Mouse (Mus musculus) urinary bladder, postnatal 36 days (tissue): ENCODE data around the gene Pde10a.

Experiments used
- DNase-seq, 2 experiments: peaks; one replicate each; pipeline ENCODE4 v3.0.0; 2022; ENCODE audit warnings: low spot score in 2 of 2, mixed read lengths in 1 of 2

Pde10a gene

DNA sequence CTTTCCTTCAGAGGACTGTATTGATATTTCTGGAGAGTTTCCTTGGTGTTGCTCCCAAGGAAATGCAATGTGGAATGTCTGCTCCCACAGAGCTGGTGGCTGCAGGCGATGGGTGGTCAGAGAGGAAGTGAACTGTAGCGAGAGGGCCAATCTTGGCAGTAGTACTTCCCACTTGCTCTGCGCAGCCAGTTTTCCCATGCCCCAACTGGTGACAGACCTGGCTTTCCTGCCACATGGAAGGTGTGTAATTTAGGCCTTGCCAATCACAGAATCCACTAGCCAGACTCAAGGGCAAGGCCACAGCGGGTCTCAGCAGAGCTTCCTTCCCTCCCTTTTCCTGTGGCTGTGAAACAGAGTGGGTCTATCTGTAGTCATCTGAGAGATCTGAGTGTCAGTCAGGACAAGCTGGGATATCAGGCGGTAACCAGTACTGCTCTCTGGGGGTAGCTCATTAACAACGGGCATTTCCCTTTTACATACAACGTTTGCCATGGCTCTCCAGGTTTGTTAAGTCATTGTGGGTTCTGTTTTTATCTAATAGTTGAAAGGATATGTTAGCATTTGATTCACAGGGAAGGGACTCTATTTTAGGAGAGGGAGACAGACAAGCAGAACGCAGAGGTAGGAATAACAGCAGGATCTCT is 316.8 kb downstream of the Pde10a start:
- DNase-seq = no peak

DNA sequence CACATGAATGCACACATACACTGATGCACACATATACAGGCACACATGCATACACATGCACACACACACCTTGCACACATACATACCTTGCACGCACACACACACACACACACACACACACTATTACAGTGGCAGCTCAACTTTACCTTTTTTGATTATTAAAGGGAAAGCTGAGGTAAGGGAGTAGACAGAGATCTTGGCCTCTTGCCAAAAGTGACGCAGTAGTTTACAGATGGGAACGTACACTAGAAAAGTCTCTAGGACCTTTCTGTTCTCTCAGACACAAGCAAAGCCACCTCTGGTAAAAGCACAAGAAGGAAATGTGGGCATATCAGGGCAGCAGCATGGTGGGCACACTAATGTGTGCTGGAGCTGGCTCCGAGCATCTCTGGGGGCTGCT is 317.5 kb downstream of the Pde10a start:
- DNase-seq = no peak

DNA sequence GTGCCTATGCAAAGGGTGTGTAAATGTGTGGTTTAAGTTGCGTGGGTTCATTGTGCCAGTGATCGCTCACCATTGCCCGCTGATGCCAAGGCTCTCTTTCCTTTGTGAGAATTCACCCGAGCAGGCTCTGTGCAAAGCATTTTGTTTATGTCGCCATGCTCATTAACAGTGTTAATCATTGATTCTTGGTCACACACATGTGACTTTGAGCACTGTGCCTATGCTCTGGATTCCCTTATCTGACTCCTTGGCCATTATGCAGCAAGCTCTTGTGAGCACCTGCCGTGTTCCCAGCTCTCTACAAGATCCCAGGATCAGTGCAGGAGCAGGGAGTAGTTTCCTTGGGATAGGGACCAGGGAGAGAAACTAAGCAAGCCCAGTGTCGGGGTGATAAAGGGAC is 318.8 kb downstream of the Pde10a start:
- DNase-seq = no peak

DNA sequence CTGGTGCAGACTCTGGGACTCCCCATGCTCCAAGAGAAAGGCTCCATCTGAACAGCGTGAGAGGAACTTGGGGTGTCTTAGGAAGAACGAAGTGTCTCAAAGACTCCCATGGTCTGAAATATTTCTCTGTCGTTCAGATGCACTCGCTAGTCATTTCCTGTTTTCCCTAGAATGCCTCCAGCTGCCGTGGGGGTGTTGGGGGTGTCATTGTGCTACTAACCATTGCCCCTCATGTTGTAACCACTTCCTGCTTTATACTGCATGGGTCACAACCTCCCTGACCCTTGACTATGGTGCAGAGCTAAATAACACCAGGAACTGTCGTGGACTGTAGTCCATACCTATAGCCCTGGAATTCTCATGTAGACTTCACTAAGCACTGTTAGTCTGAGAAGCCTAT is 321.3 kb downstream of the Pde10a start:
- DNase-seq = no peak

DNA sequence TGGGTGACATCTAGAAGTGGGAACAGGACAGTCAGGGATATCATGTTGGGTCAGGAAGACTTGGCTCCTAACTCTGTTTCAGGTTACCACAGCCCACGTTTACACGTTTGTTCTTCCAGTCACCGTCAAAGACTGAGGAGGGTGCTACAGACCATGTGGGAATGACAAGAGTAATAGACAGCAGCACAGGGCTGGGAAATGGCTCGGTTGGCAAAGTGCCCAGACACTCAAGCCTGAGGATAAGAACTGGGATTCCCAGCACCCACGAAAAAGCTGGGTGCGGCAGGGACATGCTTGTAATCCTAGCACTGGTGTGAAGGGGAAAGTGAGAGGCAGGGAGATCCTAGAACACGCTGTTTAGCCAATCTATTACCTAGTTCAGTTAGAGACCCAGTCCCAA is 322.4 kb downstream of the Pde10a start:
- no peak for DNase-seq

DNA sequence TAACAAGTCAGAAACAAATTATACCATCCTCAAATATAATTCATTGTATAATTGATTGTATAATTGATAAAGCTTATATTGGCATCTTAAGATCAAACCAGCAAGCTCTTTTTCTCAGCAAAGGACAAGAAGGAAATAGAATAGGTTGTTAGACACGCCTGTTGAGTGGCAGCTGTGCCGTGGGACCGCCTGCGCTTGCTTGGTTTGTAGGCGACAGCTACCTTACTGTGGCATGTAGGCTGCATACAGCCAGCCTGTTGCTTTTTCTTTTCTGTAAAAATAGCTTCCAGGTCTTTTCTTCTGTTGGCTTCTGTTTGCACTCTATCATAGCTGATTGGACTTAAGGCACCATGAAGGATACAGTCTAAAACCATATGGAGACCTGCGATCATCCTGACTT is 326.7 kb downstream of the Pde10a start:
- no peak for DNase-seq

DNA sequence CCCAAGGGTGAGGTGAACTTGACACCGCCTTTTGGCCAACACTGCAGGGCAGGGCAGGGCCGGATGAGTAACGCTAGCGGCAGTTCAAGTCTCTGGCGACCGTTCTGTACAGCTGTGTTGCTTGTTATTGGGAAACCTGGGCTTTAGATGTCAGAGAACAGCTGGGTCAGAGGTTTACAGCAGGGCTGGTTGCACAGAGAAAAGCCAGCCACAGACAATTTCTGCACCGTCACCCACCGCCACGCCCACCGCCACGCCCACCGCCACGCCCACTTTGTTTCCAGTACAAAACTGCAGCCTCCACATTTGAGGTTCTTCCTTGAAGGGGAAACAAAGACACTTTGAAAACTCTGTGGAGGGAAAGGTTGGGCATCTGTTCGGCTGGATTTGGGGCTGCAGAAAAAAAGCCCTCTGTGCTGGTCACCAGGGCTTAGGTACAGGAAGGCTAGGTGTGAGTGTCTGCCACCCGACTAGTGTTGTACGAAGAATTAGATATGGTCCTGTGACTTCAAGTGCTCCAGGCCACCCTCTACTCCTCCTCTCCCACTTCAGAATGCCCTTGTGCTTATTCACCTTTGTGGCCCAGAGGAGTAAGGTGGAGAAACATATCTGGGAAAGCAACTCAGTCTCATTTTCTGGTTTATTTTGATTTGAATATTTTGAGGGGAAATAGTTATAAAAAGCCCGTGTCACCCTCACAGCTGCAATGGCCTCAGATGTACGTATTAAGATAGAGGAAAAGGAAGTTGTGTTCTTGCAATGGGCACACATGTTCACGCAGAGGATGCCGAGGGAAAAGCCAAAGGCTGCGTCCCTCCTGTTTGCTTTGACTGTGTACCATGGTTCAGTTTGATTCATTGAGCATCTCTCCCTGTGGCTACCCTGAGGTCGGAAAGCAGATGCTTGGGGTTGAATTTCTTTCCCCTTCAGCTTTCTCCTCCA is 331.5 kb downstream of the Pde10a start:
- peak; percentile 52 to 76 for DNase-seq

DNA sequence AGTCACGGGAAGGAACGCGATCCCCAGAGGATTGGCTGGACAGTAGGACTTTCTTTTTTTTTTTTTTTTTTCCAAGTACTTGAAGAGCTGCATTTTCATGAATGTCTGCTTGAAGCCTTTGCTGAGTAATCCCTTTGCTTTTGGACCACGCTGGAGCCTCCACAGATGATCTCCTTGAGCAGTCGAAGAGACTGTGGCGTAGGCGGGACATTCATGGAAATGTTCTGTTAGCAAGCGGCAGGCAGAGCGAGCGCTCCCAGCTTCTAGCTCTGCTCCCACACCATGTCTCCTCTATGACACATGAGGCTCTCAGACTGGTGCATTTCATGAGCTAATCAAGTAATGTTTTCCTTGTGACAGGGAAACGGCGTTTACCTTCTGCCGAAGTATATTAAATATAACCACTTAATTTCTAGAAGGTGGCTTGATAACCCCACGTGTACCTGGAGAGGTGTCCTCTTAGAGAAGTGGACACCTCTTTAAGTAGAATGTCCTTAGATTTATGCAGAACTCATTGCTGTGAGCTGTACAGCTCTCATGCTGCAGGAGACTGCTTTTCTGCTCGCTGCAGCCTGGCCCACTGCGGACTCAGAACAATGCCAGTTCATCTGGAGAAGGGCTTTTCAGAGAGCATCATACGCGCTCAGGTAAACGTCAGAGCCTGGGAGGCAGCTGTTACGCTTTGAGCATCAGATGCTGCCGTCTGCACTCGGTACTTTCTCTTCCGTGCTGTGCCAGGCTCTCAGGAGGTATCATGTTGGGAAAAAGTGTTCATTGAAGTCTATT is 333.7 kb downstream of the Pde10a start:
- DNase-seq = no peak

DNA sequence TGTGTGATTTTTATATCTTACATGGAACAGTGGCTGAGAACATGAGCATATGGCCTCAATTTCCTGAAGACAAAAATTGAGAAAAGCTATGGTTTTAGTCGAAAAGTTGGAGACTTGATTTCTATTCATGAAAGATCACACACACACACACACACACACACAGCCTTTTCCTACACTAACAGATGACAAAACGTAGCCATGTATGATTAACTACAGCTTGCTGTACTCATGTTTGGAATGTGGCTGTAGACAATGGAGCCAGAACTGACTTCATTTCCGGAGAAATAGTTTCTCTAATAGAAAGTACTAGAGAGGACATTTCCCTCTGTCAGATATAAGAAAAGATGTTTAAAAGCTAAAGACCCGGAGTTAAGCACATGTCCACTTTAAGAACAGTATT is 334.3 kb downstream of the Pde10a start:
- DNase-seq = no peak

DNA sequence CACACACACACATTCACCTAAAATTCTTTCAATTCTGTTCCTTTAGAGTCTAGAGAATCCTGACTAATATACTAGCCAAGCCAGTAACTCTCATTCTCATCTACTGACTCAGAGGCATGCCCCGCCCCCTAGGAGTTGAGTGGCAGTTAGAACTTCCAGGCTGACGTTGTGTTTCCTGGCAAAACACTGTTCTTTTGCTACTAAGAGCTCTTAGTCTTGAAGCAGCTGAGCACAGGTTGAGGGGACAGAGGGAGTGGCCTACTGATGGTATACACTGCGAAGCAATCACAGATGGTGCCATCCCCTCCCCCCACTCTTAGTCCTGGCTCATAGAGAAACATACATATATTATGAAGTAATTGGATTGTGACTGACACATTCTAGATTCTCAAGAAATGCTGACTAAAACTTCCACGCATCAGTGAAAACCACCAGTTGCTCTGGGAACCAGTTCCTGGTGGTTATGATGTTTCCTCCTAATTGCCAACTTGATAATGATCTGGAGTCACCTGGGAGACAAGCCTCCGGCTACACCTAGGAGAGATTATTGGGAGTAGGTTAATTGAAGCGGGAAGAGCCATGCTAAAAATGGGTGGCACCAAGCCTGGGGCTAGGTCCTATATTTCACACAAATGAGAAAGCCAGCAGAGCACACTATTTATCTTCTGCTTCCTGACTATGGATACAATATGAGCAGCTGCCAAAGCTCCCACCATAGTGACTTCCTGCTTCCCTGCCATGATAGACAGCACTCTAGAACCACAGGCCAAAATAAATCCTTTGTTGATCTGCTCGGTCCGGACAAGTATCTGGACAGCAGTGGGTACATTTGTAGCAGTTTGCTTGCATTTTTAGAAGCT is 339.7 kb downstream of the Pde10a start:
- peak; percentile 16 to 26 for DNase-seq

DNA sequence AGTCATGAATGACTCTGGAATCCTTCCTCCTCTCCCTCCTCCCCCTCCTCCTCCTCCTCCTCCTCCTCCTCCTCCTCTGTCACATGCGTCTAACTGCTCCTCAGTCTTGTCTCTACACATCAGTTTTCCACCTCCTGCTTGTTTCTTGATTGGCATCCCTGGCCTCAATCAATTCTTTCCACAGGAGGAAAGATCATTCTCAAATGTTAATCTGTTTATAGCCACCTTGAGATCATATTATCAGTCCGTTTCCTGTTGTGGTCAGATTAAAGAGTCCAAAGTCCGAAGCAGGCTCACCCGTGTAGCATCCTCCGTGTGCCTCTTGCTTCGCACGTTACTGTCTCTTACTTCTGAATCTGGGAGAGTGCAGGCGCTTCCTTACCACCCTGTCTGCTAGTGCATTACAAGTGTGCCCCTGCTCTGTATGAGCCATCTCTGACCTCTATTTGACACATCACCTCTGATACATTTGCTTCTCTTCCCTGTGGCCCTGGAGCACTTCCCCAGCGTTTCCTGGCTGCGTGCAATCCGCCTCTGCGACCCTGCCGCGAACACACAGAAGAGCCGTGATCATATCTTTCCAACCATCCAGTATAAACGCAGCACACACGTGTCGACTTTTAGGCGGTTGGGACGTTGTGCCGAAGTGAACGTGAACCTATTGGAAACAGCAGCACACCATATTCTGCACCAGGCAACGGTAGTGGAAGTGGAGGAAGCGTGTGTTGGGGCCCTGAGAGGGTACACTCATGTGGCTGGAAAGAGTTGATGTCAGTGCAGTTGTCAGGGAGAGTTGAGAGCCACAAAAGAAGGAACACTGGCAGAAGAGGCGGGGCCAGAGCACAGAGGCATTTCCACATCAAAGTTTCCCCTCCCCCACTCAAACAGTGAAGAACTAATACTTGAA is 342.4 kb downstream of the Pde10a start:
- no peak for DNase-seq

DNA sequence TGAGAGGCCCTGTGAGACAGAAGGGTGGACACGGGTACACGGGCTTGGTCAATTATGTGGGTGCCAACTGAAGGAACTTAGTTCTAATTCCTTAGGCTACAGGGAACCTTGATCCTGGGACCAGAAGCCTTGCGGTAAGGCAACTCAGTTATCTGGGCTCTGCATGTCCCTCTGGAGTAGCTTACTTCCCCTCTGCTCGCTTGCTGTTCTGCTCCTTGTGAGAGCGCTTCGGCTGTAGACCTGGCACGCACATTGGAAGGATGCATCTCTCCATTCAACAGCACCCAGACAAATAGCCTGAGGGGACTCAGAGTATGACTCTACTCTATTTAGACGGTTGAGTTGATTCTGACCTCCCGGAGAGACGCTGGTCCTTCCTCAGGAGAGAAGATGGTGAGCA is 344.1 kb downstream of the Pde10a start:
- no peak for DNase-seq

DNA sequence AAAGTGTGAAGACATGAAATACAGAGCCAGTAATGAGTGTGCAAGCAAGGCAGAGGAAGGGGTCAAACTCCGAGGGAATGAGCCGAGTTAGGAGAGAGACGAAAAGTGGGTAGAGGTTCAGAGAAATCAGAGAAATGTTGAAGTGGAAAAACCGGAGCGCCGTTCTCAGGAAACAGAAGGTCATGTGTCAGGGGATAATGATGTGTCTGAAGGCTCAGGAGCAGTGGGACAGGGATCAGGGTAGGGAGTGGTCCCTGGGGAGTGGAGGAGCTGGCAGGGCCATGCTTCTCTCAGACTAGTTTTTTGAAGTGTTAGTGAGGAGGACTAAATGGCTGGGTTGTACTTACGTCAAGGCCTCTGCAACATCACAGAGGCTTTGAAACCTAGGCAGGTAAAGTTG is 345.7 kb downstream of the Pde10a start:
- no peak for DNase-seq

DNA sequence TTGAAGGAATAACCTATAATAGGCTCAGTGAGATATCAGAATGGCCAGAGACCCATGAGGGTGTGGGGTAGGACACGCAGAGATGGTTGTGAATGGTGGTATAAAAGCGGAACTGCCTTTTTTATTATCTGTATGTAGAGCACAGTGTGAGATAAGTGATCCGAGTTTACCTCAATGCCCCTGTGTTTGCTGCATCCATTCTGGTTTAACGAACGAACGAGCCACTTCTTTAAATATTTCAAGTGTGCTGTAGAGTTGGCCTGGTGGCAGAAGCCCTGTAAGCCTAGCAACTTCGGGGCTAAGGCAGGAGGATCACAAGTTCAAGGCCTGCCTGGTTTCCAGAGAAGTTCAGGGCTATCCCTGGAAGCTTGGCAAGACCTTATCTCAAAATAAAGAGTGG is 346.2 kb downstream of the Pde10a start:
- DNase-seq = no peak

DNA sequence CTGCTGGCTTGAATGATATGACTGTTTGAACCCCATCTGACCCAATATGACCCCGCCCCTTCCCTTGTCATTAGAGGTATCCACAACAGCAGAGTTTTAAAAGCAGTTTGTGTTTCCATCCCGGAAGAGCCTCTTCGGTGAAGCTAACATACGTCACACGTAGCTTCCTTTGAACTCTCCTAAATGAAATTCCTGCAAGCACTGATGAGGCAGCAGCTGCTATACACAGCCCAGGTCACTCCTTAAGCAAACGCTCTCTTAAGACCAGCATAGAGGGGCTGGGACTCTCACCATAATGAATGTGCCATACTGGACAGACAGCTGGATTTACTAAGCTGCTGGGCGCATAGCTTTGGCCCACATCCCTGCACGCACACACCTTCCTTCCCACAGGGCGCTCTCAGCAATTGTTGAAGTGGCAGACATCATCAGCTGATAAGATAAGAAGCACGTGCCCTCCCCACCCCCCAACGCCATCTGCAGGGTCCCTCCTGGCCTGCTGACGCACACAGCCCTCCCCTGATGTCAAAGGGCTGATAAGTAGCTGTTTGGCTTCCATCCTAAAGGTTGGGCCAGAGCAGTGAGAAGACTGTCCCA is 346.9 kb downstream of the Pde10a start:
- DNase-seq = no peak

DNA sequence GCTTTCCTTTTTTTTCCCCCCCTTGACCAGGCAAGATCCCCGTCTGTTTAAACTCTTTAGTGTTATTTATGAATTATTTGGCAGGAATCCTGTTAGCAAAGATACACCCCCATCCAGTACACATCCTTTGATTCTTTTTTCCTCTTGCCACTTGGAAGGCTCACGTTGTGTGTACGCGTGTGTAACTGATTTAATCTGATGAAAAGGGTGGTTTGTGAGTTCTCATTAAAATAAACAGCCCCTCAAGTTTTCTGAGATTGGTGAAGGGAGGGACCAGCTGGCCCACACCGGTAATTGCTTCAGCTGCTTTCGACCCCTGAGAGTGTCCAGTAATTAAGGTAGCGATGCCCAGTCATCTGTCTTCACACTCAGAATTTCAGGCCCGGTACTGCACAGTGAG is 347.4 kb downstream of the Pde10a start:
- no peak for DNase-seq

DNA sequence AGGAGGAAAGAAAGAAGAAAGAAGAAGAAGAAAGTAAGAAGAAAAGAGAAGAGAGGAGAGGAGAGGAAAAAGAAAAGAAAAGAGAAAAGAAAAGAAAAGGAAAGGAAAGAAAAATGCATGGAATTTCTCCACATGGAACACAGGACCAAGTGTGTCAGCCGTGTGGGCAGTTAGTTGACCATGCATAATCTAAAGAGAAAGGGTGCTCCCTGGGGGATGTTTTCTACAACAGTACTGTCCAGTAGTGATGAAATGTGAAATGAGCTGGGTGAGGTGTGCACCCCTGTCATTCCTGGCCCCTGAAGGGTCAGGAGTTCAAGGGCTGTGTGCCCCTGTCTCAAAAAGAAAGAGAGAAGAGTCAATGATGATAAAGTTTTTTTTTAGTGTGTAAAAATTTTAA is 352.9 kb downstream of the Pde10a start:
- no peak for DNase-seq

DNA sequence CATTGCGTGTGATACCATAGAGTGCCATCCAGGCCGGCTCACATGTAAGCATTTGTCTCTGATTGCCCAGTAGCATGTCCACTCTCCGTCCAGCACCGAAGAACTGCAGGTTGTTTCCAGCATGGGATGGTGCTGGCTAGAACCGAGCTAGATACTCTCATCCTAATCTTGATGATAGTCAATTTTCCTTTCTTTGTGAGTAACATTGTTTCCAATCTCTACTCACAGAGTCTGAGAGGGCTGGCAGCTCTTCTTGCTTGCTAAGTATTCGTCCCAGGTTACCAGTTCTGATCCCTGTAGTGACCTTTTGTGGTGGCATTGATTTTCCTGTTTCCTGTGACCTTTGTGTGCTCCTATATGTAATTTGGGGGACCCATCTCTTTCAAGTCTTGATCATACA is 356.5 kb downstream of the Pde10a start:
- DNase-seq = no peak

DNA sequence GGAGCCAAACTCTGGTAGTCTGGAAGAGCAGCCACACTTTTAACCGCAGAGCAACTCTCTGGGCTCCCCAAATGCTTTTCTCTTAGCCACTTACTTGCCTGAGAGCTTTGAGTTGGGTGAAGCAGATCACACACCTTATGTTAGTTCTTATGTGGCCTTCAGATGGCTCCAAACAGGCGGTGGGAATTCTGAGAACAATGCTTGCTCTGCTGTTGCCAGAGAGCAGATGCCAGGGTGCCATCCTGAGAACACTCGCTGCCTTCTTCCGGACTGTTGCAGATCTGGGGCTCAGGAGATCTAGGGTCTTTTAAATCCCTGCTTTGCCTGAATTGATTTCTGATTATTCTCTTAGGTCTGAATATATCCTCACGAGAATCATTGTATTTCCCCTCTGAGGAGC is 359.5 kb downstream of the Pde10a start:
- DNase-seq = no peak

DNA sequence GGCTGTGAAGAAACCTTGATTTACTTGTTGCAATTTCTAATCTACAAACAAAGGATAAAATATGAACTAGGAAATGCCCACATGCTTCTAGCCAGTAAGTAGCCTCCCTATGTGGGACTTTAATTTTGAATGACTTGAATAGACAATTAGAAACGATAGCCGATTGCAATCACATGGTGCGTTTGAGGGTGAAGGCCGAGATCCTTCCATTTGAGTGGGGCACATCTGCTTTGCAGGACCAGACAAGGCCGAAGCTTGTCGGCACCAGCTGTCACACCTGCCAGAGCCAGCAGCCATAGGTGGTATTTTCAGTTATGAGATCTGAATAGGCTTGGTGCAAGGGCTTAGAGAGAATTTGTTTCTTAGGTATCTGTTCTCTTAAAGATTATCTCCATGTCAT is 360.7 kb downstream of the Pde10a start:
- no peak for DNase-seq
